Mouse (Mus musculus): ENCODE measurements around the gene Shmt1. TPM values are rescaled to one million over a fixed set of nuclear protein-coding genes. Genes with fewer than 3 reads are reported as not detected.

Gene Shmt1
- polyA plus RNA-seq, 1 experiment from 2014 or later: 6.7 TPM

- Histone ChIP-seq H3K9ac (replicated peaks; ENCODE audit: low read length) (no peak overlapping the region), H3K4me1 (ENCODE audit: control insufficient read depth, insufficient read depth, low read length) (no peaks in the 10 kb centered on the region), H3K36me3 (ENCODE audit: control insufficient read depth, insufficient read depth, low read length) (no peaks in the 10 kb centered on the region), H3K4me3 (replicated peaks; ENCODE audit: low read depth, low read length) (no peak overlapping the region), H3K4me2 (ENCODE audit: low read length) (no peak overlapping the region), H3K27me3 (ENCODE audit: control insufficient read depth, insufficient read depth, low read length) (no peaks in the 10 kb centered on the region), H3K9me3 (ENCODE audit: control insufficient read depth, low read length) (no peaks in the 10 kb centered on the region), H3K27ac (replicated peaks; ENCODE audit: low read depth, low read length) (no peak overlapping the region)
- WGBS: 65% methylated on average over 1 of the region's 1 CpGs
- ATAC-seq (ENCODE audit: low FRiP score, low TSS enrichment) (no peak), DNase-seq (no peak)
These were observed 2.0 kb downstream of the Shmt1 start for GRCm38 (mm10) chr11:60809546-60809945.

GRCm38 (mm10) chr11:60808286-60809070 is 3.0 kb downstream of the Shmt1 start:
- 85% methylated on average over 4 of the region's 4 CpGs for WGBS
- DNase-seq: peak; percentile 48

DNA sequence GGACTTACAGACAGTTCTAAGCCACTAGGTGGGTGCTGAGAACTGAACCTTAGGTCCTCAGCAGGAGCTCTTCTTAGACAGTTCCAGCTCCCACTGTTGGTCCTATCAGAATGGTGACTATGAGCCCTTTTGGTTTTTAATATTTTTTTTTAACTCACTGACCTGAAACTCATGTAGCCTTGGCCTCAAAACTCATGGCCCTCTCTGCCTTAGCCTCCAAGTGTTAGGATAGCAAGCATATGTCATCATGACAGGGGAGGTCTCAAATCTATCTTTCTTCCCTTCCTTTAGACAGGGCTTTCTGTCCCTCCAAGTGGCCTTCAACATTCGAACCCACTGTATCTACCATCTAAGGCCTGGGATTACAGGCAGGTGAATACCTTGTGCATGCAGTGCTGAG is 10.6 kb downstream of the Shmt1 start:
- Histone ChIP-seq H3K4me2 (ENCODE audit: low read length) (no peak overlapping the region), H3K4me1 (ENCODE audit: control insufficient read depth, insufficient read depth, low read length) (no peaks in the 10 kb centered on the region), H3K9ac (replicated peaks; ENCODE audit: low read length) (no peak overlapping the region), H3K27me3 (ENCODE audit: control insufficient read depth, insufficient read depth, low read length) (no peaks in the 10 kb centered on the region), H3K9me3 (ENCODE audit: control insufficient read depth, low read length) (no peaks in the 10 kb centered on the region), H3K36me3 (ENCODE audit: control insufficient read depth, insufficient read depth, low read length) (peaks cover 3% of the 10 kb centered on the region; the same call in 1 of the 2 replicates), H3K4me3 (replicated peaks; ENCODE audit: low read depth, low read length) (no peak overlapping the region), H3K27ac (replicated peaks; ENCODE audit: low read depth, low read length) (no peak overlapping the region)
- DNase-seq: no peak
- 91% methylated on average over 1 of the region's 1 CpGs for WGBS
- no peak for ATAC-seq (ENCODE audit: low FRiP score, low TSS enrichment)

More at GRCm38 (mm10) chr11:60808286-60809070, 3.0 kb downstream of the Shmt1 start:
- Histone ChIP-seq H3K4me3 (replicated peaks; ENCODE audit: low read depth, low read length) (no peak overlapping the region), H3K27me3 (ENCODE audit: control insufficient read depth, insufficient read depth, low read length) (no peaks in the 10 kb centered on the region), H3K9ac (replicated peaks; ENCODE audit: low read length) (no peak overlapping the region), H3K36me3 (ENCODE audit: control insufficient read depth, insufficient read depth, low read length) (no peaks in the 10 kb centered on the region), H3K4me1 (ENCODE audit: control insufficient read depth, insufficient read depth, low read length) (no peaks in the 10 kb centered on the region), H3K27ac (replicated peaks; ENCODE audit: low read depth, low read length) (no peak overlapping the region), H3K9me3 (ENCODE audit: control insufficient read depth, low read length) (no peaks in the 10 kb centered on the region), H3K4me2 (ENCODE audit: low read length) (no peak overlapping the region)
- no peak for ATAC-seq (ENCODE audit: low FRiP score, low TSS enrichment)

- no peaks in the 10 kb centered on the region for H3K4me1 ChIP-seq (ENCODE audit: control insufficient read depth, insufficient read depth, low read length)
- peaks cover 3% of the 10 kb centered on the region; the same call in 1 of the 2 replicates for H3K36me3 ChIP-seq (ENCODE audit: control insufficient read depth, insufficient read depth, low read length)
- no peaks in the 10 kb centered on the region for H3K9me3 ChIP-seq (ENCODE audit: control insufficient read depth, low read length)
- H3K27me3 ChIP-seq (ENCODE audit: control insufficient read depth, insufficient read depth, low read length): no peaks in the 10 kb centered on the region
- DNase-seq: no peak
- no peak overlapping the region for H3K4me3 ChIP-seq (replicated peaks; ENCODE audit: low read depth, low read length)
- no peak overlapping the region for H3K9ac ChIP-seq (replicated peaks; ENCODE audit: low read length)
- H3K4me2 ChIP-seq (ENCODE audit: low read length): no peak overlapping the region
- 92% methylated on average over 4 of the region's 4 CpGs for WGBS
- ATAC-seq (ENCODE audit: low FRiP score, low TSS enrichment): no peak
- no peak overlapping the region for H3K27ac ChIP-seq (replicated peaks; ENCODE audit: low read depth, low read length)
These were observed 11.5 kb downstream of the Shmt1 start for GRCm38 (mm10) chr11:60799977-60800376.

GRCm38 (mm10) chr11:60796342-60796741 is 15.2 kb downstream of the Shmt1 start:
- Histone ChIP-seq H3K9ac (replicated peaks; ENCODE audit: low read length) (no peak overlapping the region), H3K27ac (replicated peaks; ENCODE audit: low read depth, low read length) (no peak overlapping the region), H3K4me1 (ENCODE audit: control insufficient read depth, insufficient read depth, low read length) (no peaks in the 10 kb centered on the region), H3K9me3 (ENCODE audit: control insufficient read depth, low read length) (no peaks in the 10 kb centered on the region), H3K27me3 (ENCODE audit: control insufficient read depth, insufficient read depth, low read length) (no peaks in the 10 kb centered on the region), H3K4me2 (ENCODE audit: low read length) (no peak overlapping the region), H3K36me3 (ENCODE audit: control insufficient read depth, insufficient read depth, low read length) (peaks cover 8% of the 10 kb centered on the region; the same call in 1 of the 2 replicates), H3K4me3 (replicated peaks; ENCODE audit: low read depth, low read length) (no peak overlapping the region)
- ATAC-seq (ENCODE audit: low FRiP score, low TSS enrichment): no peak
- 95% methylated on average over 11 of the region's 11 CpGs for WGBS
- DNase-seq: no peak

DNA sequence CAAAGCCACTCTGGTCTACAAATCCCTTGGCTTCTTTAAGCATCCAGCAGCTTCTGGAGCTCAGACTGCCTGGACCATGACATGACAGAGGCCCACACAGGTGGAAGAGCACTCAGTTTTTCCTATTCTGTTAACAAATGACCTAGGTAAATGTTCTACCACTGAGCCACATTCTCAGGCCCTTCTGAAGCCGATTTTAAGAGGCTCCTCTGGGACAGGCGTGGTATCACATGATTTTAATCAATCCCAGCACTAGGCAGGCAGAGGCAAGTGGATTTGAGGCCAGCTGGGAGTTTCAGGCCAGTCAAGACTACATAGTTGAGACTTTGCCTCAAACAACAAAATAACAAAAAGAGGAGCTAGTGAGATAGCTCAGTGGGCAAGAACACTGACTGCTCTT is 21.0 kb downstream of the Shmt1 start:
- WGBS: 84% methylated on average over 2 of the region's 2 CpGs
- DNase-seq (no peak), ATAC-seq (ENCODE audit: low FRiP score, low TSS enrichment) (no peak)
- no peaks in the 10 kb centered on the region for H3K27me3 ChIP-seq (ENCODE audit: control insufficient read depth, insufficient read depth, low read length)
- H3K36me3 ChIP-seq (ENCODE audit: control insufficient read depth, insufficient read depth, low read length): peaks cover 52% of the 10 kb centered on the region
- H3K9me3 ChIP-seq (ENCODE audit: control insufficient read depth, low read length): no peaks in the 10 kb centered on the region
- no peak overlapping the region for H3K27ac ChIP-seq (replicated peaks; ENCODE audit: low read depth, low read length)
- H3K9ac ChIP-seq (replicated peaks; ENCODE audit: low read length): no peak overlapping the region
- H3K4me1 ChIP-seq (ENCODE audit: control insufficient read depth, insufficient read depth, low read length): no peaks in the 10 kb centered on the region
- no peak overlapping the region for H3K4me3 ChIP-seq (replicated peaks; ENCODE audit: low read depth, low read length)
- H3K4me2 ChIP-seq (ENCODE audit: low read length): no peak overlapping the region

DNA sequence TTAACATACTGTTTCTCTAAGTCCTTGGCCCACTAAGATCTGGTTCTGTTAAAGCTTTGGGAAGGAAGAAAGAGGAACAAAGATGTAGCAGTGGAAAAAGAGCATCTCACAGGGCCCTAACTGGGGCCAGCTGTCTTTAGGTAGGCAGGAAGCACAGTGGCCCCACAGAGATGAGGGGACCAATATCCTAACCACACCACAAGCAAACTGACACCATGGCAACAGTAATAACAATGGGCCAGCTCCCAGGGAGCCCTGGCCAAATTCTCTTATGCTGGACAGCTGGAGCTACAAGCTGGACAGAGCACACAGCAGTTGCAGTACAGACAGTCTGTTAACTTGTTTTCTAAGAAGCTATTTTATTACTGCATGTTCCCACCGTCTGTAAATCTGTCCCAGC is 23.9 kb downstream of the Shmt1 start:
- no peak for DNase-seq
- Histone ChIP-seq H3K4me1 (ENCODE audit: control insufficient read depth, insufficient read depth, low read length) (no peaks in the 10 kb centered on the region), H3K9ac (replicated peaks; ENCODE audit: low read length) (no peak overlapping the region), H3K4me3 (replicated peaks; ENCODE audit: low read depth, low read length) (no peak overlapping the region), H3K27me3 (ENCODE audit: control insufficient read depth, insufficient read depth, low read length) (no peaks in the 10 kb centered on the region), H3K36me3 (ENCODE audit: control insufficient read depth, insufficient read depth, low read length) (peaks cover 71% of the 10 kb centered on the region), H3K9me3 (ENCODE audit: control insufficient read depth, low read length) (no peaks in the 10 kb centered on the region), H3K4me2 (ENCODE audit: low read length) (no peak overlapping the region), H3K27ac (replicated peaks; ENCODE audit: low read depth, low read length) (no peak overlapping the region)
- 53% methylated on average over 1 of the region's 1 CpGs for WGBS
- no peak for ATAC-seq (ENCODE audit: low FRiP score, low TSS enrichment)

DNA sequence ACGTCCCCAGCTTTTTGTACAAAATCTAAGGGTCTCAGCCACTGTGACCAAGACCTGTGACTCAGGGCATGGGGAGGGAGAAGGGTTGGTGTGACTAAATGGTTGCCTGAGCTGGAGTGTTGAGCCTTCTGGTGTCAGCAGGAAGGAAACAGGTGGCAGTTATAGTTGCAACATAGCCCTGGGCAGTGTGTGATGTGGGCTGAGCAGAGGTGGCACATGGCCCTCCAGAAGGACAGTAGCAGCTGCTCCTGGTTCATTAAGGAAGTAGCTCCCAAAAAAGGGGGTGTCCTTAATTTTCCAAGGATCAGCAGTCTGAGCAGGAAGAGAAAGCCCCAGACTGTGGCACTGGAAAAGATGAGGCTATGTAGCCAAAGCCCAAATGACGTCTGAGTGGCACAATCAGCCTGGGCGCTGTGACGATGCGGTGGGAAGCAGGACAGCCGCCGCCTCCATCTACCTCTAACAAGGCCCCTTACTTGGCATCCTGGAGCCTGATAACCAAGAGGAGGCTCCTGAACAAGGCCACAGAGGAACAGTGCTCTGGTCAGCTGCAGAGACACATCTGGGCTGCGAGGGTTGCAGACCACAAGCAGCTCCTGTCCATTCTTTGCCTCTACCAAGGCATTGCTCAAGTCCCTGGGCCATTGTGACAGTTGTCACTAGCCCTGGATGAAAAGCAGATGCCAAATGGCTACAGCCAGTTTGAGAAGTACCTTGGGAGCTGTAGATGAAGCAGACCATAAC is 27.2 kb downstream of the Shmt1 start:
- no peaks in the 10 kb centered on the region for H3K9me3 ChIP-seq (ENCODE audit: control insufficient read depth, low read length)
- H3K4me2 ChIP-seq (ENCODE audit: low read length): no peak overlapping the region
- WGBS: 93% methylated on average over 8 of the region's 8 CpGs
- no peaks in the 10 kb centered on the region for H3K27me3 ChIP-seq (ENCODE audit: control insufficient read depth, insufficient read depth, low read length)
- peaks cover 71% of the 10 kb centered on the region for H3K36me3 ChIP-seq (ENCODE audit: control insufficient read depth, insufficient read depth, low read length)
- no peak overlapping the region for H3K4me3 ChIP-seq (replicated peaks; ENCODE audit: low read depth, low read length)
- ATAC-seq (ENCODE audit: low FRiP score, low TSS enrichment): no peak
- no peak overlapping the region for H3K9ac ChIP-seq (replicated peaks; ENCODE audit: low read length)
- no peak overlapping the region for H3K27ac ChIP-seq (replicated peaks; ENCODE audit: low read depth, low read length)
- DNase-seq: no peak
- peaks cover 32% of the 10 kb centered on the region for H3K4me1 ChIP-seq (ENCODE audit: control insufficient read depth, insufficient read depth, low read length)
